Mouse (Mus musculus) ES-E14 (cell line): Measurements from ENCODE around the gene Fsd1l. TPM values are rescaled to one million over a fixed set of nuclear protein-coding genes. Genes with fewer than 3 reads are reported as not detected.

Source experiments
- DNase-seq: peaks from one replicate; pipeline ENCODE4 v3.0.0-alpha.2; 2013; ENCODE audit warnings: low read depth, low spot score
- H3K27ac ChIP-seq: 2 replicates; pipeline ENCODE4 v1.5.1; 2012; ENCODE audit warnings: low read depth, mild to moderate bottlenecking, low read length, moderate library complexity, mixed read lengths; ENCODE audit not compliant: poor library complexity, insufficient read depth, severe bottlenecking
- H3K36me3 ChIP-seq: 2 replicates; pipeline ENCODE4 v1.6.1; 2012; ENCODE audit warnings: mild to moderate bottlenecking, low read length, moderate library complexity, mixed read lengths; ENCODE audit not compliant: control insufficient read depth, poor library complexity, insufficient read depth, severe bottlenecking
- H3K4me1 ChIP-seq, 2 experiments: fragments of 150-350 bp in 1 of 2; sonication (generic) in 1 of 2; 2 replicates each; pipeline ENCODE4 v1.6.1; 2012; ENCODE audit warnings: low read length in 2 of 2, mild to moderate bottlenecking in 1 of 2, mixed read lengths in 1 of 2; ENCODE audit not compliant: control insufficient read depth in 2 of 2, insufficient read depth in 2 of 2, poor library complexity in 1 of 2
- H3K4me3 ChIP-seq, 2 experiments: fragments of 150-350 bp in 1 of 2; sonication (generic) in 1 of 2; 2 replicates each; pipeline ENCODE4 v1.5.1; 2012; ENCODE audit warnings: low read length in 2 of 2, low read depth in 1 of 2, mild to moderate bottlenecking in 1 of 2, mixed read lengths in 1 of 2; ENCODE audit not compliant: insufficient read depth in 1 of 2, poor library complexity in 1 of 2, severe bottlenecking in 1 of 2
- H3K9ac ChIP-seq: 2 replicates; pipeline ENCODE4 v1.6.1; 2012; ENCODE audit warnings: low read depth, mild to moderate bottlenecking, low read length, mixed read lengths; ENCODE audit not compliant: poor library complexity, insufficient read depth, severe bottlenecking
- H3K9me3 ChIP-seq: fragments of 150-350 bp; sonication (generic); 2 replicates; pipeline ENCODE4 v1.6.1; 2012; ENCODE audit warnings: low read depth, mild to moderate bottlenecking, low read length; ENCODE audit not compliant: control insufficient read depth, insufficient read depth
- CHD2 ChIP-seq: IDR thresholded peaks from 2 replicates; pipeline ENCODE4 v1.6.1; 2014; ENCODE audit warnings: mild to moderate bottlenecking, low read depth, low read length, inconsistent platforms
- HCFC1 ChIP-seq: IDR thresholded peaks from 2 replicates; pipeline ENCODE4 v1.6.1; 2012; ENCODE audit warnings: low read length, inconsistent platforms, borderline replicate concordance; ENCODE audit not compliant: insufficient read depth
- MAFK ChIP-seq: IDR thresholded peaks from 2 replicates; pipeline ENCODE4 v1.6.1; 2014; ENCODE audit warnings: mild to moderate bottlenecking, low read depth, low read length, inconsistent platforms; ENCODE audit not compliant: insufficient read depth
- ZC3H11A ChIP-seq: IDR thresholded peaks from 2 replicates; pipeline ENCODE4 v1.6.1; 2012; ENCODE audit warnings: low read depth, mild to moderate bottlenecking, inconsistent platforms, low read length, borderline replicate concordance
- ZNF384 ChIP-seq: IDR thresholded peaks from 2 replicates; pipeline ENCODE4 v1.6.1; 2012; ENCODE audit warnings: low read depth, low read length, inconsistent platforms
- in situ Hi-C, 2 experiments: fragments of 600-800 bp; cut with MboI; formaldehyde crosslinking; loops; one replicate each; pipeline ENCODE4 v1.15.1; 2025; ENCODE audit warnings: low sequenced_read_pairs in 2 of 2, inconsistent platforms in 1 of 2; ENCODE audit not compliant: unreplicated experiment in 2 of 2
- total RNA-seq: library from RNA; depleted of rRNA; stranded (reverse); fragments of 300-350 nt; gene quantifications from 2 replicates; pipeline ENCODE4 v1.2.3, GENCODE M21; 2012

Gene Fsd1l
- total RNA-seq, 1 experiment = 10.4 TPM

DNA sequence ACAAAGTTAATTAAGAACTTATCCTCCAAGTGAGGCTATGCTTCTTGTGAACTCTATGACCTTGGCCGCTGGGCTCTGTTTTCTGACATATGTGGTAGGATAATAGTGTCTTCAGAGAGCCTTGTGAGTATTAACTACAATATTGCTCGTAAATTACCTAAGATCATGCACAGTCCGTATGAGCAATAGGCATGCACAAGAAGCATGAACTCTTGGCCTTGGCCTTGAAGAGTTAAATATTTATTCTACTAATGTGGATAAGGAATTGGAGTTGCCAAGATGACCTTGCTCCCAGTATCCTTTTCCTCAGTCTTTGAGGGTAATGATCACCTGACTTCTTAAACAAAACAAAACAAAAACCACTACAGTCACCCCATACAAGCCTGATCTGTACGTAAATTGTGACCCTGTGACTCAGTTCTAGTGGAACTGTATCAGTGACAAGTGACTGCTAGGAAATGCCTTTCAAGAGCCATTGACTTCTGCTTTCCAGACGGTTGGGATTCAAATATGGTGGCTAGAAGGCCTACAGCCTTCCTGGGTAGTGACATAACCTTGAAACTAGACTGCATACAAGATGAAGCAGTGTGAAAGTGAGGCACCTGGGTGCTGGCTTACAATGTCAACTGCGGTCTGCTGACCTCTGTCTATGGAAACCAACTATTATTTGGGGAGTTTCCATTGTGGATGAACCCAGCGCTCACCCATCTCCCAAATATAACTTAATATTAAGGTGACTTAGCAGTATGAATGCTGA is 40.4 kb upstream of the Fsd1l start:
- TF ChIP-seq MAFK (no peak), ZC3H11A (no peak), HCFC1 (no peak), CHD2 (no peak), ZNF384 (no peak)
- Histone ChIP-seq H3K4me1 (peaks cover 0 to 2% of the 10 kb centered on the region in 2 experiments; a peak in 1 of 4 replicates), H3K36me3 (no peaks in the 10 kb centered on the region), H3K9me3 (no peaks in the 10 kb centered on the region), H3K4me3 (no peak overlapping the region), H3K27ac (no peak overlapping the region), H3K9ac (no peak overlapping the region)
- in situ Hi-C loops = loop anchor here (10.0 to 25.0 kb wide), 3 partner anchors 206 to 479 kb away; no protein-coding TSS in a partner anchor
- no peak for DNase-seq

DNA sequence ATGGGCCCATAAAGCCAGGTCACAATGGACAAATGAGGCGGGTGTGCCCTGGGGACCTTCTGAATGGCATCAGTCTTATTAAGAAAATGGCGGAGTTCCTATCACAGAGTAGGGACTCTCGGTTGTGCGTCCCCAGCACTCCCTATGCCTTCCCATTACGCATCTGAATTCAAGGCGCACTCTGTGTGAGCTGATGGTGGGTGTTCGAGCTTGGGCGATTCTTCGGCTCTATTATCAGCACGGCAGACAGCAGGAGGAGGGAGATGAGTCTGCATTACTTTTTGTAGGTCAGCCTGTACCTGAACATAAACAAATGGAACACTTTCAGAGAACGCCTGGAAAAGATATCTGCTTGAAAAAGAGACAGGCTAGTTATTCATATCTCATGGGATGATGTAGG is 39.7 kb upstream of the Fsd1l start:
- Histone ChIP-seq H3K4me3 (no peak overlapping the region), H3K27ac (no peak overlapping the region), H3K9me3 (no peaks in the 10 kb centered on the region), H3K9ac (no peak overlapping the region), H3K4me1 (peaks cover 0 to 2% of the 10 kb centered on the region in 2 experiments; a peak in 1 of 4 replicates), H3K36me3 (no peaks in the 10 kb centered on the region)
- TF ChIP-seq MAFK (no peak), ZNF384 (no peak), ZC3H11A (no peak)
- in situ Hi-C loops = loop anchor here (10.0 to 25.0 kb wide), 3 partner anchors 207 to 479 kb away; no protein-coding TSS in a partner anchor
- DNase-seq = no peak

DNA sequence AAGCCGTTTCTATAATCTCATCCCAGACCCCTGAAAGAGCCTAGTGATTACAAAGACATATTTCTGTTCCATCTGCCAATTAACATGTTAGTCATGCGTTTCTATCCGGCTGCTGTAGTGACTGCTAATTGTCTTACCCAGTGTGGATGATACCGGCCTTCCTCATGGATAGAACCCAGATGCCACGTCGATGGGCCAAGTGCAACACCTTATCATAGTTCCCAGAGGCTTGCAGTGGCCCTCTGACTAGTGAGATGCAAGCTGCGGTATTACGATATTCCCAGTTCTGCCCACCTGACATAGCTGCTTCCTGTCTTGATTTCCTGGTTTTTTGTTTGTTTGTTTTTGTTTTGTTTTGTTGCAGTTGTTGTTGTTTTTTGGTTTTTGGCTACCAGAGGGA is 39.3 kb upstream of the Fsd1l start:
- Histone ChIP-seq H3K27ac (no peak overlapping the region), H3K9ac (no peak overlapping the region), H3K4me3 (no peak overlapping the region), H3K9me3 (no peaks in the 10 kb centered on the region), H3K4me1 (peaks cover 0 to 2% of the 10 kb centered on the region in 2 experiments; a peak in 1 of 4 replicates), H3K36me3 (no peaks in the 10 kb centered on the region)
- in situ Hi-C loops = loop anchor here (10.0 to 25.0 kb wide), 3 partner anchors 207 to 480 kb away; no protein-coding TSS in a partner anchor
- no peak for TF ChIP-seq MAFK
- no peak for TF ChIP-seq CHD2
- TF ChIP-seq HCFC1 = no peak
- no peak for TF ChIP-seq ZC3H11A
- TF ChIP-seq ZNF384 = no peak
- DNase-seq = no peak

DNA sequence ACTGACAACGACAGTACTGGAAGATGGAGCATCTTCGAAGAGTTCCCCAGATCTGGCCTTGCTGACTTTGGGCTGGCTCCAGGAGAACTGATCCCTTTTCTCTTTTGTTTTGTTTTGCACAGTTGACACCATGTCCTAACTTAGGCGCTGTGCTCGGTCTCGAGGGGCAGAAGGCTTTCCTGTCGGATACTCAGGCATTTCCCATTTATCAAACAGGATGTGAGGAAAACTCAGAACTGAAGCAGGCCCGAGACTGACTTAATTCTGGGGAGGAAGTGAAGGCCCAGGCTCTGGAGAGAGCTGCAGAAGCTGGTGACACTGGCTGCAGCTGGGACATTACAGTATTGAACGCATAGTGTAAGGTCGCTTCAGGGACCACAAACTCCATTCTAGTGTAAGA is 38.9 kb upstream of the Fsd1l start:
- in situ Hi-C loops = loop anchor here (10.0 to 25.0 kb wide), 3 partner anchors 208 to 480 kb away; no protein-coding TSS in a partner anchor
- no peaks in the 10 kb centered on the region for H3K36me3 ChIP-seq

More for the DNA sequence above, 38.9 kb upstream of the Fsd1l start:
- peaks cover 0 to 2% of the 10 kb centered on the region in 2 experiments; a peak in 1 of 4 replicates for H3K4me1 ChIP-seq
- DNase-seq = no peak
- H3K4me3 ChIP-seq = no peak overlapping the region
- no peak overlapping the region; the same call in 1 of the 2 replicates for H3K27ac ChIP-seq
- no peak overlapping the region for H3K9ac ChIP-seq
- H3K9me3 ChIP-seq = no peaks in the 10 kb centered on the region
- TF ChIP-seq ZNF384 = no peak
- TF ChIP-seq MAFK = no peak
- no peak for TF ChIP-seq ZC3H11A
- TF ChIP-seq CHD2 = no peak
- TF ChIP-seq HCFC1 = no peak
